Mouse (Mus musculus): ENCODE measurements around the gene Oas1d. TPM values are rescaled to one million over a fixed set of nuclear protein-coding genes. Genes with fewer than 3 reads are reported as not detected.
"Not testable (repeated sequence)": the region's sequence is repeated elsewhere in the genome, so short reads cannot be mapped to it uniquely, and the experiment has no call there.

Gene Oas1d
- total RNA-seq, 2 experiments from 2014 or later: not detected

DNA sequence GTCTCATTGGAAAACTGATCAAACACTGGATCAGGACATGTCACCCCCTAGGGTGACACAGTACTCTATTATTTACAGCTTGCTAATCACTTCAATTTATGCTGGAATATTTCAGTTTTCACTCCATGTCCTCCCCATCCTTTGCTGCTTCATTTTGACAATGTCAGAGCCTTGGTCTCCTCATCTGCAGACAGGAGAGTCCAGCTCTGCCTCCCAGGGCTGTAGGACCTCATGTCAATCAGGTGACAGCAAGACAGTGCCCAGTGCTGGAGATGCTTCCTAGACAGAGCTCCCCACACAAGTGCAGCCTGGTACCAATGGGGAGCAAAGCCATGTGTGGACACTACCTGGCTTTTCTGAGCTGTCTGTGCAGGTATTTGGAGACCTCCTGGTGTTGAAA, 15.6 kb upstream of the Oas1d start:
- no peak for ATAC-seq (ENCODE audit: poor library complexity, severe bottlenecking)

DNA sequence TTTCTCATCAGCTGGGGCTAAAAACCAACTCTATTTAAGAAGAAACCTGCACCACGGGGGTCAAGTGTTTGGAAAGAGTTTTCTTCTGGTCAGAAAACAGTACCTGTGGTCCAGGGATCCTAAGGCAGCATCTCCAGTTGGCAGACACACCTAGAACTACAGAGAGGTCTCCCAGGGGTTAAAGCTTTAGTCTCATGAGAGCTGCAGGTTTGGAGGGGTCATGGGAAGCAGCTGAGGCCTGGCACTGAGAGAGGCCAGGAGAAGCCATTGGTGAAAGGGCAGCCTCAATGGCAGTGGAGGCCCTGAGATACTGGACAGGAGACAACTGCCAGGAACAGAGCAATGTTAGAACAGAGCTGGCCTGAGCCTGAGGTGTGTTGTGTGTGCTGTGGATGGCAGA, 13.7 kb upstream of the Oas1d start:
- ATAC-seq (ENCODE audit: poor library complexity, severe bottlenecking): no peak

DNA sequence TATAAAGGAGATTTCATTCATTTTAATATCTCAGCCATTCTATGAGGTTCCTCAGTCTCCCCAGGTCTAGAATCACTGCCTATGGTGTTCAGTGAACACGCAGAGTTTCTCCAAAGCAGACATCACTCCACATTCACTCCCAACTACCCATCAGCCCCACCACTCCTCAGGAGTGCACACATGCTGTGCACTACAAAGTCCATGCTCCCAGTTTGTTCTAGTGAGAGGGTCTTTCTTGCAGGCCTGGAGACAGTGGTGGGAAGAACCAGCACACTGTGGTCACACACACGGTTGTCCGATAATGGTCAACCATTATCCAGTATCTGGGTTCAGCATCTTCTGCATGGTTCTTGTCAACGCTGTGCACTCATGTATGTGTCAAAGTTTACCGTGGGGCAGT, 12.3 kb upstream of the Oas1d start:
- ATAC-seq (ENCODE audit: poor library complexity, severe bottlenecking): no peak

DNA sequence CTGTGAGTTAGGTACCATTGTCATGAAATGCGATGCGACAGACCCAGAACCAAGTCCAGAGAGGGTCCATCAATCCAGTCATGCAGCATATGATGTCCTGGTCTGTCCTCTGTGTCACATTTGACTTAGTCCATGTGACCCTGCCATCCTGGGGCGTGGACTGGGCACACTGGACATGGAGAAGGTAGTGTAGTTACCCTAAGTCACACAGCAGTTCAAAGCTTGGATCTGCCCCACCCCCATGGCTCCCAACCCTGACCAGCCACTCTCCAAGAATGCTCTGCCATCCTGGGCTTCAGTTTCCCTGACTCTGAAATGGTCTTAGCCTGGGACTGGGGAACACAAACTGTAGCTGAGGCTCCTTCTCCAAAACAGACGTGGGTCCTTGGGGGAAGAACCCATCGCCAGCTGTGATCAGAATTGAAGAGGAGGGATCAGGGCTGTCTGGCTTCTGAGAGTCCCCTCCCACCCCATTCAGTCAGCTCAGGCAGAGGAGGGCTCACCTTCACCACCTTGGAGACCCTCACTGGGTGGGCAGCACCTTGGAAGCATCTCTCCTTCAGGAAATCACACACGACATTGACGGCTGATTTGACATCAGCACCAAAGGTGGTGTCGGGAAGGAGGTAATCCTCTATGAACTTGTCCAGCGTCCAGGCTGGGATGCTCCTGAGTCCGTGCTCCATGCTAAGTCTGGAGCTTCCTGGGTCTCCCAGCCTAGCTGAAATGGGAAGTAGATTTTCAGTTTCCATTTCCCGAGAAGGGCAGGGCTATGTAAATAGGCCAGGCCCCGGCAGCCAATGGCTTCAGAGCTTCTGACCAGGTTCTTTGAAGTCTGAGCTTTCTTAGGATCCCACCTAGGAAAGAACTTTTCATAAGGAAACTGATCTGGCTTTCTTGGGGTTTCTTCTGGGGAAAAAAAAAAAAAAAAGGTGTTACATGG, 7.3 kb upstream of the Oas1d start, which contains the start of gene Oas1a:
Gene Oas1a (minus strand): TSS at position 731 of the 943 bp plus-strand sequence.
- ATAC-seq (ENCODE audit: poor library complexity, severe bottlenecking): peak; percentile 87

DNA sequence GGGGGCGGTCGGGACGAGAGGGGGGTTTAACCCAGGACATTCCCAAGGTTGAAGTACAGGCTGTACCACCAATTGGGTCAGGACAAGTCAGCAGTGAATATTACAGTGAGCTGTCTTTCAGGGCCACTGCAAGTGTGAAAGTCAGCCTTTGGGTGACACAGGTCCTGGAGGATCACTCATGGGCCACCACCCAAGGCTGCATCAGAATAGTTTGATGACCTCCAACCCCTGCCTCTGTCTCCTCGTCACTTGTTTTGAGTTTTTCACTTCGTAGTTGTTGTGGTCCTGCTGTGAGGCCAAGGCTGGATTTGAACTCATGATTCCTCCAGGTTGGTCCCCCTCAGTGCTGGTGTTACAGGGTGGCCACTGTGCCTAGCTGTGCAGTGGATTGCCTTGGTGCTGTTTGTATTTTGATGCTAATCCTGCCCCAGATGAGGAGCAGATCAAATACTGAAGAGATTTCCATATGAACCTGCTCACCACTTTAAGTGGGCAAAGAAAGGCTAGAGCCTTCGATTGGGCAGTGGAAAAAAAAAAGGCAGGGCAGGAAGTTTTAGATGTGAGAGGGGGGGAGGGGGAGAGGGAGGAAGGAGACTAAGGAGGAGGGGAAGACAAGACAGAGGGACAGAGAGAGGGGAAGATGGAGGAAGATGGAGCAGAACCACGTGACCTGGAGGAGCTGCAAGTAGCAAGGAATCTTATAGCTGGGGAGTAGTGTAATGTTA, 6.0 kb upstream of the Oas1d start:
- ATAC-seq (ENCODE audit: poor library complexity, severe bottlenecking): no peak

DNA sequence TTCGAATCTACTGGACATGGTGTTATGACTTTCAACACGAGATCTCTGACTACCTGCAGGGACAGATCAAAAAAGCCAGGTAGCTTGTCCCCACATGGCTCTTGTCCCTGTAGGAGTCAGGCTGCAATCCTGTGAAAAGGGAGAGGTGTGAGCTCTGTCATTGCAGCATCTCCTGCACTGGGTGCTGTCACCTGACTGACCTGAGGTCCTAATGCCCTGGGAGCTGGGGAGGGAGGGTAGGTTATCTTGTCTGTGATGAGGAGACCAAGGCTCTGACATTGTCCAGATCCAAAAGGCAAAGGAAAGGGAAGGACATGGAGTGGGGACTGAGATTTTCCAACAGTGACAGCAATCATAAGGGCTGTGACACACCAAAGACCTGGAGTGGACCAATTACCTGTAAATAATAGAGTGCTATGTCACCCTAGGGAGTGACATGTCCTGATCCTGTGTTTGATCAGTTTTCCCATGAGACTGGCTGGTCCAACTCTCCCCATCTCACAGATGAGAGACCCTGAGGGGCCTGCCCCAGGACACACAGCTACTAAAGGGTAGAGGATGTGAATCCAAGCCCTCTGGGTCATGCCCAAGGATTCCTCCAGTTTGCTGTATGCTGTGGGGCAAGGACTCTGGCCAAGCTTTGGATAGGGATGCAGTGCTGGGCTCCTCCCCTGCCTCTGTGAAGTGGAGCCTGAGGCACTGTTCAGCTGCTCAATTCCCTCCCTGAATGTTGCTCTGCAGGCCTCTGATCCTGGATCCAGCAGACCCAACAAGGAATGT, 5.0 kb downstream of the Oas1d start:
- not testable (repeated sequence) for ATAC-seq (ENCODE audit: poor library complexity, severe bottlenecking)

DNA sequence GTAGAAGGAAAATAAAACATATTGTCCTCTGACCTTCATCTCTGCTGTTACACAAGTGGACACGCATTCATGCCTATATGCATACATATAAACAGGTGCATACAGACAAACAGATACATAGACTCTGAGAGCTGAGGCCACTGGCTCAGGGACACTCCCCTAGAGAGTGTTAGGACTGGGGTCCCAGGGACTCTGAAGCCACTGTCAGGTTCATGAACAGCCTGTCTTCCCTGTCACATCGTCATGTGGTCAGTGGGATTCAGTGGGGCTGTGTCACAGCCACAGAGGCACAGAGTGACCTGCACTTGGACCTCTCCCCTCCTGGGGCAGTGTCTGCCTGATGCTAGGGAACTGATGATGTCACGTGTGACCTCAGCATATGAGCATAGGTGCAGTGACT, 6.0 kb downstream of the Oas1d start:
- ATAC-seq (ENCODE audit: poor library complexity, severe bottlenecking): no peak

DNA sequence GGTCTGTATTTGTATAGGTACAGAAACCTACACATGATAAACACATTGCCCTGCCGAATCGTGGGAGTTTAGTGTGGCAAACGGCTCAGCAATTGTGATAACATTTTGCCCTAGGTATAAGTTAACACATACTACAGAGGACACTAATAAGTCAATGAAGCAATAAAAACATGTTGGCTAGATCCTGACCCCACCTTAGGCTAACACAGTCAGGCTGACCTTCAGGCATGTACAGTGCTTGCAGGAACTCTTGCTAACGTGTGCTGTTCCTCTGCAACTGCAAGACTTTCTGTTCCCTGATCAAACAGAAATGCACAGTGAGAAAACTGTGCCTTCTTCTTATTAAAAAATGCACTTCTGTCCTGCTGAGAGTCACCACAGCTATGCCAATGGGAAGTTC, 9.6 kb downstream of the Oas1d start:
- no peak for ATAC-seq (ENCODE audit: poor library complexity, severe bottlenecking)

DNA sequence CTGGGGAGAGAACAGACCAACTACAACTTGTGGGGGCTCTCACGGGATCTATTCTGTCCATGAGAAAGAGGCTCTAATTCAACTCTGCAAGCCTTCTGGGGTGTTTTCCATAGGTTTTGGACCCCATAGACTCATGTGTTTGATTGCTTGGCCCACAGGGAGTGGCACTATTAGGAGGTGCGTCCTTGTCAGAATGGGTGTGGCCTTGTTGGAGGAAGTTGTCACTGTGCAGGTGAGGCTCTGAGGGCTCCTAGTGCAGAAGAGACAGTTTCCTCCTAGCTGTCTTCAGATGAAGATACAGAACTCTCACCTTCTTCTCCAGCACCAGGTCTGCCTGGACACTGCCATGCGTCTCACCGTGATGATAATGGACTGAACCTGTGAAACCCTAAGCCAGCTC, 10.2 kb downstream of the Oas1d start:
- ATAC-seq (ENCODE audit: poor library complexity, severe bottlenecking): not testable (repeated sequence)

DNA sequence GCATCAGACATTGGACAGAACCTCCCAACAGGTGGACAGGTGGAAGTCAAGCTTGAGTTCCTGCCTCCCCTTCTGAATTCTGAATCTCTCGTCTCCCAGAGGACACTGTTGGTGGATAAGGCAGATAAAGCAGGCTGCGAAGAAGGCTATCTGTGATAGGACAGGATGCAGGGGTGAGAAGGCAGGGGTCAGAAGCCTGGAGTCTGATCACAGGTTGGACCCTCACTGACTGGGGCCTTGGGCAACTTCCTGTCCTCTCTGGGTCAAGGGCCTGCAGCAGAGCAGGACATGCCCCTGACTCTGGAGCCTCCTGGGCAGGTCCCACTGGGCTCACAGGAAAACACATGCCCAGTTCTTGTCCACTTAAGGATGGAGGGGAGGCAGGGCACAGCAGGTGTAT, 12.0 kb downstream of the Oas1d start:
- ATAC-seq (ENCODE audit: poor library complexity, severe bottlenecking): not testable (repeated sequence)

DNA sequence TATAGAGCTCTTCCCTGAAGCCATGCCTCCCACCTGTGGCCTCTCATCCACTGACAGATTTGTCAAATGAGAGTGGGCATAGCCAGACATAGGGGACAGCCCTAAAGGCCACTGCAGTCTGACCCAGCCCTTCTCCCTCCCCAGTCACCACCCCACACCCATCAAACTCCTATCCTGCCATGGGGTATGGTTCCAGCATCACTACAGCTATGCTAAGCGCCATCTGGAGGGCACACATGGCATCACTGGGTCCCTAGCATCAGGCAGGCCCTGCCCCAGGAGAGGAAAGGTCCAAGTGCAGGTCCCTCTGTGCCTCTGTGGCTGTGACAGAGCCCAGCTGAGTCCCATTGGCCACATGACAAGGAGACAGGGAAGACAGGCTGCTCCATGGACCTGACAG, 12.7 kb downstream of the Oas1d start:
- ATAC-seq (ENCODE audit: poor library complexity, severe bottlenecking): no peak

DNA sequence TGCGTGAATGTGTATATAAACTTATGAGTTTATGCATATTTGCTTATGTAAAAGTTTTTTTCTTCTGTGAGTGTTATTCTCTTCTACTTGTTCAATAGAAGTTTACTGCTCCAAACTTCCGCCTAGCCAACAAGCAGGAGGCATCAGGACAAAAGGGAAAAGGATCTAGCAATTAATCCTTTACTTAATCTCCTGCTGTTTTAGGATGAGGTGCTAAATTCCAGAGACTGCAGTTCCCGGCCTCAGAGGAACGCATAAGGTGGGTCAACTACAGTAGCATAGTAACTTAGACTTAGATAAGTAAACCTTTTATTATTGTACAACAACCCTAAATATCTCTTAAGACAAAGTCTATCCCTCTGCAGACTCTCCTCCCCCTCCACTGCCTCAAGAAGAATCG, 19.6 kb downstream of the Oas1d start:
- ATAC-seq (ENCODE audit: poor library complexity, severe bottlenecking): no peak

DNA sequence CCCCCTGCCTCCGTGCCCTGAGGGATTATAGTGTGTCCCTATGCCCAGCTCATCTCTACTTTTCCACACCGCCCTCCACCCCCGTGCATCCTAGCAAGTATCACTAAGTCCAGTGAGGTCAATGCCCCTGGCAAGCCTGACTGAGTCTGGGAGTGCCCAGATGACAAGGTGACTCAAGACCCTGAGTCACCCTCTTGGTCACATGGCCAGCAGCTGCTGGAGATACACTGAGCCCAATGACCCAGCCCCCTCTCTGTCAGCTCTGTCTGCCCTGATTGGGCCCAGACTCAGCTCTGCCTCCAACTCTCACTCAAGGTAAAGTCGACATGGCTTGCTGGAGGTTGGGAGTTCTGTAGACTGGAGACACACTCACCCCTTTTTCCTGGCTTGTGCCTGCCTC, 23.5 kb downstream of the Oas1d start:
- ATAC-seq (ENCODE audit: poor library complexity, severe bottlenecking): no peak

DNA sequence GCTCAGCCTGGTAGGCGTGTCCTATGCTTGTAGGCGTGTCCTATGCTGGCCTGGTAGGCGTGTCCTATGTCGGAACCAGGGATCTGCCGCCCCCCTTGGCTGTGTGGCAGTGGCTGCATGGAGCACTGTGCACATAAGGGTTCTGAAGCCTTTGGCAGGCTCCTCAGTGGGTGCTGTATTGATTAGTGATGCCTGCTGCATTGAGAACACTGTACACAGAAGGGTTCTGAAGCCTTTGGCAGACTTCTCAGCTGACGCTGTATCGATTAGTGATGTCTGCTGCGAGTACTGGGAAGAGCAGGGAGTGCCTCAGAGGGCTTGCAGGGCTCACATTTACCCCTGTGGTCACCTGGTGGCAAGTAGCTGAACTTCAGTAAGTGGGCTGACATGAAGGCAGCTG, 24.2 kb downstream of the Oas1d start:
- ATAC-seq (ENCODE audit: poor library complexity, severe bottlenecking): no peak

DNA sequence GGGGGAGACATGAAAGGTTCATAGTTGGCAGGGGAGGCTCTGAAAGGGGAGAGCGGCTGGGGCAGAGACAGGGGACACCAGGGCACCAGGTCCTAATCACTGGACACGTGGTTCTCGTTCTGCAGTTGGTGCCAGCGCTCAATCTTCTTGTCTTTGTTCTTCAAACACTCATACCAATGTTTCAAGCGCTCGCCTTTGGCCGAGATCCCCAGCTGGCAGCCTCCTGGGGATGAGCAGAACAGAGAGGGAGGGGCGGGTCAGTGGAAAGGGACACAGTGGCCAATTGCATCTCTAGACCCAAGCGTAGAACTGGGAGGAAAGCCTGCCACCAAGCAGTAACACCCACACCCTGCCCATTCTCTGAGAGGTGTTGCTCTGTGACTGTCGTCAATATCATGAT, 27.7 kb downstream of the Oas1d start:
- ATAC-seq (ENCODE audit: poor library complexity, severe bottlenecking): no peak

DNA sequence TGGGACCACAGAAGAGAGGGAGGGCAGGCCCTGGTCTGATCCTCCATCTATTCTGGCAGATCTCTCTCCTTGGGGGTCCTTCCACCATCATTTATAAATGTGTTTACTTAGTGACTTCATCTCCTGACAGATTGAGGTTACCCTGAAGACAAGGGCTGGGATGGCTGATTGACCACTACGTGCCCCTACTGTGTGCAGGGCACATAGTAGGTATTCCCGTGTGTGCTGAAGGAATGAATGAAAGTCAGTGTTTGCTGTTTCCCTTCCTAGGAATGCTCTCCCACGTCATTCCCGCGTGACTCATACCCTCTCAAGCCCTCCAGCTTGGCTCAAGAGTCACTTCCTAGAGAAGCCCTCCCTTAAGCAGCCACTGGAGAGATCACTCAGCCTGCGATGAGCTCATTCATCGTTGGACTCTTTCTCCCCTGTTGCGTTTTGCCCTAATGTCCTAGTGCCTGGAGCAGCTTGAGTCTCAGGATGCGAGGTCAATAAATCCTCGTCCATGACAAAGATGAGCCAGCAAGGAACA, 38.0 kb downstream of the Oas1d start:
- no peak for ATAC-seq (ENCODE audit: poor library complexity, severe bottlenecking)

DNA sequence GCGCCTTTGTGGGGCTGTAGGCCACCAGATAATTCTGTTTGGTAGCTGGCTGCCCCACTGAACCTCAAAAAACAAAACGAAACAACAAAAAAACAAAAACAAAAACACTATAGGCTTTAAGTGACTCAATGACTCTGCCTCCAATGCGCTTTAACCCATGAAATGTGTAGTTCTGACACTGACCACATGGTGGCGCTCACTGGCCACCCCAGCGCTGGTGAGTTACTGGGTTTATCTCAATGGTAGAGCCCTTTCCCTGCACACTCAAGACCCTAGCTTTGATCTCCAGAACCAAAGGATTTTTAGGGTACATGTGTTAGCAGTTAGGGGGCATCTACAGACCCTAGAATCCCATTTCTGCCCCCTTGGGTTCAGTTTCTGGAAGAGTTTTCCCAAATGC, 39.6 kb downstream of the Oas1d start:
- ATAC-seq (ENCODE audit: poor library complexity, severe bottlenecking): peak; percentile 70

DNA sequence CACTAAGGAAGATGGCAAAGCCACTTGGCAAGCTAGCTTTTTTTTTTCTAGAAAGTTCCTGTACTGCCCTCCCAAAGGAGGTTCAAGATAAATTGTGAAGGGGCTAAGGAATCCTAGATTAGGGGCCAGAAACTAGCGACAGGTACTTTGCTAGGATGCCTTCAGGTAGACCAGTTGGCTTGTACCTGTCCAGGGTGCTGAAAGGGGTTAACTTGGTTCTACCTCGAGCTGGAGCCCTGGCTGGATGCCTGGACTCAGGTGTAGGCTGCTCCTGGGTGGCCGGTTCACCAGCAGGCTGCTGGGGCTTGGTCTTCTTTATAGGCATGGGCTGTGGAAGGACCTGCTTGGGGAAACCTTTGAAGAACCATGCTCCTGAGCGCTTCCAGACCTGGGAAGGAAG, 46.7 kb downstream of the Oas1d start:
- no peak for ATAC-seq (ENCODE audit: poor library complexity, severe bottlenecking)

DNA sequence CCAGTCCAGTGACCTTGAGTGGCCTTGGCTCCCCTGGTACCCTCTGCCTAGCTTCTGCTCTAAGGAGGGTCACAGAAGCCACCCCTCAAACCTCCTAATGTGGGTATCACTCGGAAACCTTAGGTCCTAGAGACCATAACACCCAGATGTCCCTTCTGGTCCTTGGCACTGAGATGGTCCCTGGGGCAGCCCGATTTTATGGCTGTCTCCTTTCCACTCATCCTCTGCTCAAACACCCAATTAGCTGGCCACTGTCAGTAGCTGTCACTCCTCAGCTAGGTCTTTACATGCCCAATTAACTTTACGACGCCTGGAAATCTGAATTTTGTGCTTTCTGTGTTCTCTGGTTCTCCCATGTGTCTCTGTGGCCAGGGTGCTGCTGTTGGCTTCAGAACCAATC, 51.8 kb downstream of the Oas1d start:
- no peak for ATAC-seq (ENCODE audit: poor library complexity, severe bottlenecking)

DNA sequence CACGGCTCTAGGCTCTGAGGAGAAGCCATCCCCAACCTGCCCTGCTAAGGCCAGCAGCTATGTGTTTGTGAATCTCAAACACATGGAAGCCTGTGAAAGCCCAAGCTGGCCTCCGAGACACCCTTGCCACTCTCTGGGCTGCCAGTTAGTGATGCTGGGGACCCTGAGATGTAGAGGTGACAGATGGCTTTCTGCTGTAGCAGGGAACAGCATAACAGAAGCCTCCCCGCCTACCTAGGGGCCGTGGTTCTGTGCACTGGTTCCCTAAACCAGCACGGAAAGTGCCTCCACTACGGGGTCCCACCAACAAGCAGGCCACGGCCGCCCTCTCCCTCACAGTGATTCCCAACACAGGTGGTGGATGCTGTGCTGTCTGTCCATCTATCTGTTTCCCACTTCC, 52.6 kb downstream of the Oas1d start:
- ATAC-seq (ENCODE audit: poor library complexity, severe bottlenecking): no peak
